Mouse (Mus musculus) heart, embryonic 11.5 days (tissue): ENCODE results near the gene Mgrn1. TPM values are rescaled to one million over a fixed set of nuclear protein-coding genes. Genes with fewer than 3 reads are reported as not detected.

Experiments used
- ATAC-seq: fragments of 200-750 bp; cut with Nextera tagmentation; replicated peaks from 2 replicates; pipeline ENCODE4 v1.8.0; 2017; ENCODE audit warnings: moderate library complexity; ENCODE audit not compliant: insufficient number of reproducible peaks, low FRiP score, low TSS enrichment
- H3K27ac ChIP-seq: fragments of 300-500 bp; sonication (generic); 2 replicates; pipeline ENCODE4 v1.5.1; 2014; ENCODE audit warnings: mild to moderate bottlenecking, low read depth, low read length
- H3K27me3 ChIP-seq: fragments of 300-500 bp; sonication (generic); 2 replicates; pipeline ENCODE4 v1.6.1; 2014; ENCODE audit warnings: mild to moderate bottlenecking, low read length, mixed read lengths; ENCODE audit not compliant: control insufficient read depth, insufficient read depth
- H3K36me3 ChIP-seq: fragments of 300-500 bp; sonication (generic); 2 replicates; pipeline ENCODE4 v1.6.1; 2014; ENCODE audit warnings: mild to moderate bottlenecking, low read length, moderate library complexity, mixed read lengths; ENCODE audit not compliant: control insufficient read depth, insufficient read depth
- H3K4me1 ChIP-seq: fragments of 300-500 bp; sonication (generic); 2 replicates; pipeline ENCODE4 v1.6.1; 2014; ENCODE audit warnings: low read length; ENCODE audit not compliant: control insufficient read depth, insufficient read depth
- H3K4me2 ChIP-seq: fragments of 300-500 bp; sonication (generic); 2 replicates; pipeline ENCODE4 v1.6.1; 2014; ENCODE audit warnings: mild to moderate bottlenecking, moderate library complexity
- H3K4me3 ChIP-seq: fragments of 300-500 bp; sonication (generic); 2 replicates; pipeline ENCODE4 v1.5.1; 2014; ENCODE audit warnings: low read depth, low read length
- H3K9ac ChIP-seq: fragments of 300-500 bp; sonication (generic); 2 replicates; pipeline ENCODE4 v1.6.1; 2014; ENCODE audit warnings: mild to moderate bottlenecking, low read depth, low read length, moderate library complexity
- H3K9me3 ChIP-seq: fragments of 300-500 bp; sonication (generic); replicated peaks from 2 replicates; pipeline ENCODE4 v1.6.1; 2016; ENCODE audit warnings: low read length; ENCODE audit not compliant: control insufficient read depth
- WGBS: fragments of 180-500 bp; shearing (Covaris S2); extraction: QIAGEN DNeasy Blood & Tissue Kit; methylation state at CpG from one replicate; pipeline ENCODE4 v1.1.7; 2014; ENCODE audit not compliant: insufficient replicate concordance; 5-methylcytosine and 5-hydroxymethylcytosine counted together
- polyA plus RNA-seq: library from polyadenylated mRNA; unstranded; fragments of >200 nt; fragmentation: Nextera tagmentation; extraction: Ambion mirVana; gene quantifications from 2 replicates; pipeline ENCODE4 v1.2.1, GENCODE M21; 2014

Mgrn1 gene
- polyA plus RNA-seq, 1 experiment from 2014 or later: 96.8 TPM

- Histone ChIP-seq H3K27ac (0 out of 2 replicates have a peak overlapping the region, but pooled peaks have one; percentile 6), H3K4me1 (peaks cover 27% of the 10 kb centered on the region), H3K9me3 (no peaks in the 10 kb centered on the region), H3K9ac (peak overlapping the region; percentile 39; the same call in 1 of the 2 replicates), H3K36me3 (peaks cover 11% of the 10 kb centered on the region), H3K4me2 (peak overlapping the region; percentile 3; the same call in 1 of the 2 replicates), H3K27me3 (no peaks in the 10 kb centered on the region), H3K4me3 (no peak overlapping the region)
- WGBS: 76% methylated on average over 8 of the region's 8 CpGs
- no peak for ATAC-seq
Measured at GRCm38 (mm10) chr16:4876033-4876680, 9.9 kb upstream of the Mgrn1 start.

GRCm38 (mm10) chr16:4877195-4877594, 8.9 kb upstream of the Mgrn1 start:
- Histone ChIP-seq H3K9me3 (no peaks in the 10 kb centered on the region), H3K36me3 (peaks cover 11% of the 10 kb centered on the region), H3K4me3 (no peak overlapping the region), H3K27ac (no peak overlapping the region), H3K9ac (no peak overlapping the region), H3K4me2 (peak overlapping the region; percentile 93; the same call in 1 of the 2 replicates), H3K27me3 (no peaks in the 10 kb centered on the region), H3K4me1 (peaks cover 31% of the 10 kb centered on the region)
- no peak for ATAC-seq
- WGBS: 77% methylated on average over 4 of the region's 4 CpGs

- H3K9me3 ChIP-seq: no peaks in the 10 kb centered on the region
- WGBS: 69% methylated on average over 3 of the region's 3 CpGs
- peaks cover 11% of the 10 kb centered on the region for H3K36me3 ChIP-seq
- H3K9ac ChIP-seq: peak overlapping the region; percentile 96
- peaks cover 29% of the 10 kb centered on the region for H3K4me1 ChIP-seq
- H3K4me2 ChIP-seq: peak overlapping the region; percentile 93
- no peak for ATAC-seq
- no peaks in the 10 kb centered on the region for H3K27me3 ChIP-seq
- 0 out of 2 replicates have a peak overlapping the region, but pooled peaks have one; percentile 100 for H3K27ac ChIP-seq
- H3K4me3 ChIP-seq: peak overlapping the region; percentile 87
Measured at GRCm38 (mm10) chr16:4877701-4878100, 8.3 kb upstream of the Mgrn1 start.

- peak overlapping the region; percentile 87 for H3K4me3 ChIP-seq
- no peaks in the 10 kb centered on the region for H3K9me3 ChIP-seq
- ATAC-seq: no peak
- H3K36me3 ChIP-seq: peaks cover 10% of the 10 kb centered on the region
- H3K27ac ChIP-seq: peak overlapping the region; percentile 100
- H3K4me2 ChIP-seq: peak overlapping the region; percentile 93
- WGBS: 14% methylated on average over 5 of the region's 5 CpGs
- H3K4me1 ChIP-seq: peaks cover 29% of the 10 kb centered on the region
- H3K27me3 ChIP-seq: no peaks in the 10 kb centered on the region
- peak overlapping the region; percentile 96 for H3K9ac ChIP-seq
Measured at GRCm38 (mm10) chr16:4878192-4878885, 7.7 kb upstream of the Mgrn1 start.

GRCm38 (mm10) chr16:4879101-4879707, 6.8 kb upstream of the Mgrn1 start:
- Histone ChIP-seq H3K4me1 (peaks cover 29% of the 10 kb centered on the region), H3K4me3 (peak overlapping the region; percentile 87), H3K36me3 (peaks cover 8% of the 10 kb centered on the region), H3K27me3 (no peaks in the 10 kb centered on the region), H3K9me3 (no peaks in the 10 kb centered on the region), H3K27ac (peak overlapping the region; percentile 100), H3K9ac (peak overlapping the region; percentile 96), H3K4me2 (peak overlapping the region; percentile 93)
- peak; percentile 24 for ATAC-seq
- under 1% methylated on average over 51 of the region's 54 CpGs for WGBS

- WGBS: under 1% methylated on average over 40 of the region's 40 CpGs
Measured at GRCm38 (mm10) chr16:4879708-4880124, 6.3 kb upstream of the Mgrn1 start.

GRCm38 (mm10) chr16:4880136-4880825, 5.8 kb upstream of the Mgrn1 start, which contains the start of gene Ubald1:
TSS of gene Ubald1 (minus strand) at chr16:4880315.
- no peaks in the 10 kb centered on the region for H3K9me3 ChIP-seq
- H3K9ac ChIP-seq: peak within 1 kb of the TSS; percentile 96
- peaks cover 2% of the 10 kb centered on the region; the same call in 1 of the 2 replicates for H3K36me3 ChIP-seq
- peak within 1 kb of the TSS; percentile 93 for H3K4me2 ChIP-seq
- ATAC-seq: peak; percentile 90
- H3K4me3 ChIP-seq: peak within 1 kb of the TSS; percentile 87
- H3K27ac ChIP-seq: peak within 1 kb of the TSS; percentile 100
- peaks cover 32% of the 10 kb centered on the region for H3K4me1 ChIP-seq
- WGBS: under 1% methylated on average over 48 of the region's 48 CpGs
- H3K27me3 ChIP-seq: no peaks in the 10 kb centered on the region

More at GRCm38 (mm10) chr16:4879708-4880124, 6.3 kb upstream of the Mgrn1 start:
- peak overlapping the region; percentile 100 for H3K27ac ChIP-seq
- H3K4me2 ChIP-seq: peak overlapping the region; percentile 93
- H3K9ac ChIP-seq: peak overlapping the region; percentile 96
- ATAC-seq: peak; percentile 69
- H3K4me1 ChIP-seq: peaks cover 29% of the 10 kb centered on the region
- no peaks in the 10 kb centered on the region for H3K27me3 ChIP-seq
- peak overlapping the region; percentile 87 for H3K4me3 ChIP-seq
- no peaks in the 10 kb centered on the region for H3K9me3 ChIP-seq
- H3K36me3 ChIP-seq: peaks cover 3% of the 10 kb centered on the region
